Mouse (Mus musculus): ENCODE measurements around the gene Dnase2a. TPM values are rescaled to one million over a fixed set of nuclear protein-coding genes. Genes with fewer than 3 reads are reported as not detected.
A peak's percentile ranks its signal among the peaks of the same experiment; 100 is the strongest.

Gene Dnase2a
- total and polyA plus RNA-seq, 3 experiments, result 53.7 to 83.4 TPM; not detected in 1

DNA sequence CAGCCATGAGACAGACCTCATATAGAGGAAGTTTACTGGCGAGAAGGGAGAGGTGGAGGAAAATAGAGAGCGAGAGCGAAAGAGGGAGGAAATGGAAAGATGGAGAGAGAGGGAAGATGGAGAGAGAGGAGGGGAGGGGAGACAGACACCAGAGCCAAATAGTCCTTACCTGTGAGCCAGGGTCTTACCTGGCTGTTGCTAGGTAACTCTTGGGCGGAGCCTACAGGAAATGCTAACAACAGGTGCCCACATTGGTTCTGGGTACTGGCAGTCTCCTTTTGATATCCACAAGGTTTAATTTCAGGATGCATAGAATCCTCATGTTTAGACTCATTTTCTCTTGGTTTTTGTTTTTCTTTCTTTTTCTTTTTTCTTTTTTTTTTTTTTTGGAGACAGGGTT, 35.3 kb upstream of the Dnase2a start:
- Histone ChIP-seq H3K27ac (ENCODE audit: control insufficient read depth, low read depth, low read length) (no peak overlapping the region), H3K9ac (ENCODE audit: control insufficient read depth, low read depth, low read length, poor library complexity, severe bottlenecking) (peak overlapping the region; percentile 76), H3K4me3 (ENCODE audit: control insufficient read depth in 1 of 2, insufficient read depth in 1 of 2, low read depth in 2 of 2, low read length in 2 of 2) (peak overlapping the region; percentile 20 to 40; a peak in 2 of 4 replicates), H3K27me3 (ENCODE audit: control insufficient read depth in 1 of 2, insufficient read depth in 2 of 2, low read length in 2 of 2) (no peaks in the 10 kb centered on the region), H3K79me2 (ENCODE audit: control insufficient read depth, insufficient read depth, low read length, poor library complexity) (peaks cover 3% of the 10 kb centered on the region; the same call in 1 of the 2 replicates), H3K4me1 (ENCODE audit: control insufficient read depth in 1 of 2, insufficient read depth in 2 of 2, low read length in 2 of 2) (peaks cover 7 to 25% of the 10 kb centered on the region in 2 experiments), H3K36me3 (ENCODE audit: control insufficient read depth in 1 of 2, insufficient read depth in 2 of 2, low read length in 2 of 2) (peaks cover 1 to 19% of the 10 kb centered on the region in 2 experiments; a peak in 3 of 4 replicates), H3K9me3 (replicated peaks; ENCODE audit: insufficient read depth, low read length) (no peaks in the 10 kb centered on the region)
- DNase-seq (ENCODE audit: low read depth, low spot score), result no peak
- TF ChIP-seq ZNF384 (IDR thresholded peaks at IDR 0.05; ENCODE audit: low read depth, low read length) (no peak), NRF1 (IDR thresholded peaks at IDR 0.05; ENCODE audit: insufficient read depth, low read depth, low read length, poor library complexity, severe bottlenecking) (no peak), MYC (IDR thresholded peaks at IDR 0.05; ENCODE audit: low read depth, low read length) (no peak)

DNA sequence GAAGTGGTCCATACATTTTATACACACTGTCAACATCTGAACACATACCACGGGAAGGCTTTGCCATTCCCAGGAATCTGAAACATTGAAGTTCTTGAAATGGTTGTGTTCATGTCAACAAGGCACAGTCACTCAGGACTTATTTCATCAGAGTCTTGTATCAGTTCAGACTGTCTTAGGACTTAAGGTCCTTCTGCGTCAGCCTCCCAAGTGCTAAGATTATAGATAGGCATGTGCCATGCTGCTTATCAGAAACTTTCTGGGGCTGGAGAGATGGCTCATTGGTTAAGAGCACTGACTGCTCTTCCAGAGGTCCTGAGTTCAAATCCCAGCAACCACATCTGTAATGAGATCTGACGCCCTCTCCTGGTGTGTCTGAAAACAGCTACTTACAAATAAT, 34.0 kb upstream of the Dnase2a start:
- Histone ChIP-seq H3K27ac (ENCODE audit: control insufficient read depth, low read depth, low read length) (peak overlapping the region; percentile 87), H3K9ac (ENCODE audit: control insufficient read depth, low read depth, low read length, poor library complexity, severe bottlenecking) (peak overlapping the region; percentile 21; the same call in 1 of the 2 replicates), H3K4me3 (ENCODE audit: control insufficient read depth in 1 of 2, insufficient read depth in 1 of 2, low read depth in 2 of 2, low read length in 2 of 2) (0 out of 4 replicates have a peak overlapping the region, but pooled peaks of 1 of the 2 experiments have one; percentile 11), H3K36me3 (ENCODE audit: control insufficient read depth in 1 of 2, insufficient read depth in 2 of 2, low read length in 2 of 2) (peaks cover 0 to 19% of the 10 kb centered on the region in 2 experiments; a peak in 3 of 4 replicates), H3K79me2 (ENCODE audit: control insufficient read depth, insufficient read depth, low read length, poor library complexity) (peaks cover 3% of the 10 kb centered on the region; the same call in 1 of the 2 replicates), H3K27me3 (ENCODE audit: control insufficient read depth in 1 of 2, insufficient read depth in 2 of 2, low read length in 2 of 2) (no peaks in the 10 kb centered on the region), H3K4me1 (ENCODE audit: control insufficient read depth in 1 of 2, insufficient read depth in 2 of 2, low read length in 2 of 2) (peaks cover 7 to 25% of the 10 kb centered on the region in 2 experiments), H3K9me3 (replicated peaks; ENCODE audit: insufficient read depth, low read length) (no peaks in the 10 kb centered on the region)
- DNase-seq (ENCODE audit: low read depth, low spot score), result peak; percentile 67
- TF ChIP-seq MAX (IDR thresholded peaks at IDR 0.05; ENCODE audit: low read length), result peak; percentile 50
- TF ChIP-seq RCOR1 (IDR thresholded peaks at IDR 0.05; ENCODE audit: low read depth, low read length), result no peak
- no peak for TF ChIP-seq HCFC1 (IDR thresholded peaks at IDR 0.05; ENCODE audit: low read depth, low read length)
- no peak; the same call in 1 of the 2 replicates for TF ChIP-seq SMC3 (IDR thresholded peaks at IDR 0.05; ENCODE audit: low read depth, low read length)
- TF ChIP-seq EP300 (IDR thresholded peaks at IDR 0.05; ENCODE audit: low read depth in 1 of 2, low read length in 2 of 2), result peak in 1 of 2 experiments; percentile 20; a peak in 1 of 4 replicates
- no peak for TF ChIP-seq USF1 (IDR thresholded peaks at IDR 0.05; ENCODE audit: low read depth, low read length)
- TF ChIP-seq ELF1 (IDR thresholded peaks at IDR 0.05; ENCODE audit: low read depth, low read length), result no peak
- no peak for TF ChIP-seq USF2 (IDR thresholded peaks at IDR 0.05; ENCODE audit: borderline replicate concordance in 1 of 2, insufficient read depth in 1 of 2, low read depth in 1 of 2, low read length in 2 of 2)
- TF ChIP-seq MYC (IDR thresholded peaks at IDR 0.05; ENCODE audit: low read depth, low read length), result no peak
- TF ChIP-seq MAZ (IDR thresholded peaks at IDR 0.05; ENCODE audit: low read depth, low read length), result no peak
- no peak for TF ChIP-seq MYB (IDR thresholded peaks at IDR 0.05; ENCODE audit: low read depth, low read length)
- TF ChIP-seq CHD2 (IDR thresholded peaks at IDR 0.05; ENCODE audit: low read length), result no peak
- no peak for TF ChIP-seq TAL1 (IDR thresholded peaks at IDR 0.05; ENCODE audit: low read length)
- TF ChIP-seq NELFE (IDR thresholded peaks at IDR 0.05; ENCODE audit: low read depth, low read length), result no peak
- TF ChIP-seq ZMIZ1 (IDR thresholded peaks at IDR 0.05; ENCODE audit: low read depth, low read length), result no peak
- no peak for TF ChIP-seq JUND (IDR thresholded peaks at IDR 0.05; ENCODE audit: low read depth, low read length)
- TF ChIP-seq ZC3H11A (IDR thresholded peaks at IDR 0.05; ENCODE audit: low read depth, low read length), result no peak
- TF ChIP-seq SIN3A (IDR thresholded peaks at IDR 0.05; ENCODE audit: low read length), result peak; percentile 27; the same call in 1 of the 2 replicates
- TF ChIP-seq GATA1 (IDR thresholded peaks at IDR 0.05; ENCODE audit: low read depth, low read length), result 0 out of 2 replicates have a peak, but pooled peaks have one; percentile 3
- no peak for TF ChIP-seq CHD1 (IDR thresholded peaks at IDR 0.05; ENCODE audit: low read depth, low read length)
- TF ChIP-seq NRF1 (IDR thresholded peaks at IDR 0.05; ENCODE audit: insufficient read depth, low read depth, low read length, poor library complexity, severe bottlenecking), result no peak
- TF ChIP-seq MEF2A (IDR thresholded peaks at IDR 0.05; ENCODE audit: extremely low read depth, insufficient replicate concordance, low read depth, low read length, poor library complexity, severe bottlenecking), result no peak
- no peak for TF ChIP-seq UBTF (IDR thresholded peaks at IDR 0.05; ENCODE audit: borderline replicate concordance, insufficient read depth, low read depth, low read length)
- TF ChIP-seq POLR2A (IDR thresholded peaks at IDR 0.05; ENCODE audit: control insufficient read depth in 1 of 2, insufficient read depth in 1 of 2, low read depth in 1 of 2, low read length in 2 of 2, poor library complexity in 1 of 2), result no peak
- no peak for TF ChIP-seq ETS1 (IDR thresholded peaks at IDR 0.05; ENCODE audit: low read depth, low read length)
- no peak for TF ChIP-seq POLR2AphosphoS5 (IDR thresholded peaks at IDR 0.05; ENCODE audit: borderline replicate concordance, low read depth, low read length)
- TF ChIP-seq ZKSCAN1 (IDR thresholded peaks at IDR 0.05; ENCODE audit: low read depth, low read length), result no peak
- no peak for TF ChIP-seq GABPA (IDR thresholded peaks at IDR 0.05; ENCODE audit: low read depth, low read length)
- TF ChIP-seq TCF12 (IDR thresholded peaks at IDR 0.05; ENCODE audit: low read depth, low read length), result 0 out of 2 replicates have a peak, but pooled peaks have one; percentile 10
